Mouse (Mus musculus) layer of hippocampus, adult 9-10 months (tissue): Measurements from ENCODE around the gene Ap3d1.

ENCODE experiments used
- DNase-seq: peaks from one replicate; pipeline ENCODE4 v3.0.0; 2022; ENCODE audit warnings: low spot score

Ap3d1 gene

GRCm38 (mm10) chr10:80757717-80758116, 15.7 kb upstream of the Ap3d1 start:
- peak; percentile 59 for DNase-seq

DNA sequence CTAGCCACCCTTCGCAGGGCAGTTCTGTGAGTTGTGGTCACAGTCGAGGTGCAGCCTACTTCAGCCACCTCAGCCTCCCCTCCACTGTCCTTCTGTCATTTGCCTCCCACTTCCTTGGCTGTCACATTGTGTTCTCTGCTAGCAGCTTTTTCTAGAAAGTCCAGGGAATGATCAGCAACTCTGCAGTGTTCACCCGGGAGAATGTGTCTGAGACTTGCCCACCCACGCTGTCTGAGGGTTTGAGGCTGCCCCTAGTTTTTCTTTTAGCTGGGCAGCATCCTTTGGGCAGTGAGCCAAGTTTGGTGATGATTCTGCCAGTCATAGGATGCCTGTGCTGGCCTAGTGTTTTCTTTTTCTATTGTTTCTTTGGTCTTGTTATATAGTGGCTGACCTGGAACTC, 14.9 kb upstream of the Ap3d1 start:
- no peak for DNase-seq

DNA sequence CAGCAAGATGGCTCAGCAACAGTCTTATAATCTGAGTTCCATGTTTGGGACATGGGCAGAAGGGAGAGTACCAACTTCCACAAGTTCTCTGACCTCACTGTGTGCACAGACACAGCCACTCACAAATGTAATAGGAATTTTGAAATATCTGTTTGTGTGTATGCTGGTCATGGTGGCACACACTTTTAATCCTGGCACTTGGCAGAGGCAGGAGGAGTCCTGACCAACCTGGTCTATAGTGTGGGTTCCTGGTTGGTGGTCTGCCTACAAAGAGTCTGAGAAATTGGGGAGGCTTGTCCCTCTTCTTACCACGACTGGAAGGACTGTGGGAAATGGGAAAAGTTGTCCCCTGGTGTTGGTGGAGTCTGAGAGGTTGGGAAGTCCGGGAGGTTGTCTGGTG, 14.4 kb upstream of the Ap3d1 start:
- no peak for DNase-seq

DNA sequence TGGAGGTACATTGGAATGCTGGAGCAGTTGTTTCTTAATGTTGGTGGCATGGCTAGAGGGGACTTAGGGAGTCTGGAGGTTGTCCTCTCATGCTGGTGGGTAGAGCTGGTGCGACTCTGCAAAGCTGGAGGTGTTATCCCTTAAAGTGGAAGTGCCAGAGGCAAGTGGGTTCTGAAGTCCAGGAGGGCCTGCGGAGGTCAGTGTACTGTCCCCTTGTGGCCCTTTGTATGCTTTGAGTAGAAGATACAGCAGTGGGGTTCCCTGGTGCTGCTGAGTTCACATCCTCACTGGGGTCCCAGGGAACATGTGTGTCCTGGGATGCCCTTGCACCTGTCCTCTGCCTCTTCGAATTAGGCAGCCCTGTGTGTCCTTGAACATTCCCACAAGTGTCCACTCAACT, 14.0 kb upstream of the Ap3d1 start:
- DNase-seq, result no peak

DNA sequence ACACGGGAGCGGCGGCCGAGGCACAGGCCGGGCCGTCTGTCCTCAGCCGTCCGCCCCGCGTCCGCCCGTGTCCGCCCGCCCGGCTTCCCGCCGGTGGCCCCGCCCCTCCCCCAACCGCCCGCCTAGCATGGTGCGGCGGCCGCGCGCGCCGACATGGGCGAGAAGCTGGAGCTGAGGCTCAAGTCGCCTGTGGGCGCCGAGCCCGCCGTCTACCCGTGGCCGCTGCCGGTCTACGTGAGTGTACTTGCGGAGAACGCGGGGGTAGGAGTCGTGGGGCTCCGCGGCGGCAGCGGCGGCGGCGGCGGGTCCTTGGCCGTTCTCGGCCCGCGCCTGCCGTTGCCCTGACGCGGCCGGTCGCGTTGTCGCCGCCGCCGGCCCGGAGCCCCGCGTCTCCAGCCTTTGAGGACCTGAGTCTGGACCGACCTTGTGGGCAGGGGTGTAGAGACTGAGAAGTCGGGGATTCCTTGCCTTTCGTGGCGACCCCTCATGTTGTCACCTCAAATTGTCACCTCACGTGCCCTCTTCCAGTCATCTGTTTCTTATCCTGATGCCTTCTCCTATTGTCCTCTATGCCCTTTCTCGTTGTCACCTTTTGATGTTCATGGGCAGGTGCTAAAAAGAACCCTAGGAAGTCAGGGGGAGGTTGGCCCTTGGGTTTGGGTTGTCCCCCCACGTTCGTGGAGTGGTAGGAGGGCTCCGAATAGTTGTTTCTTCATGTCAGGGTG, 13.4 kb upstream of the Ap3d1 start:
- DNase-seq, result no peak

DNA sequence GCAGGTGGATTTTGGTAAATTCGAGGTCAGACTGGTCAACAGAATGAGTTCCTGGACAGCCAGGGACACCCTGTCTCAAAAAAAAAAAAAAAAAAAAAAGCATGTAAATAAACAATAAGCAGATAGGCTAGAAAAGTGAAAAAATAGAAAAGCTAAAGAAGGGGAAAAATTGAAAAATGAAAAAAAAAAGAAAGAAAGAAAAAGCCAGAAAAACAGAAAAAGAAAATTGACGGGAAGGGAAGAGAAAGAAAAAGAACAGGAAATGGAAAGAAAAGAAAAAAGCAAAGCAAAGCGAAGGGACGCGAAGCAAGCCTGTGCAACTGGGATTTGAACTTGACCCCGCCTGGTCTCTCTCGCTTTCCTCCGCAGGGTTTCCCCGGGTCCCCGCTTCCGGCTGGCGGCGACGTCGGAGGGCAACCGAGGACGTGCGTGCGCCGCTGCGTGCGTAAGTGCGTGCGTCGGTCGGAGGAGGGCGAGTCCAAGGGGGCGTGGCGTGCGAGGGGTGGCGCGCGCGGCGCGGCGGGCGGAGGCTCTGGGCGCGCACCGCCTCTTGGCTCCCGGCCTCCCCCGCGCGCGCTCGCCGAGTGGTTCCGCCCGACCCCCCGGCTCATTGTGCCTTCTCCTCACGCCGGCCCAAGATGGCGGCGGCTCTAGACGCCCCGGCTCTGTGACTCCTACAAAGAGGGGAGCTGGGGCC, 12.7 kb upstream of the Ap3d1 start, which contains the start of gene Dot1l:
TSS of gene Dot1l (plus strand) at position 613 of the 697 bp plus-strand sequence.
- DNase-seq, result peak; percentile 86

DNA sequence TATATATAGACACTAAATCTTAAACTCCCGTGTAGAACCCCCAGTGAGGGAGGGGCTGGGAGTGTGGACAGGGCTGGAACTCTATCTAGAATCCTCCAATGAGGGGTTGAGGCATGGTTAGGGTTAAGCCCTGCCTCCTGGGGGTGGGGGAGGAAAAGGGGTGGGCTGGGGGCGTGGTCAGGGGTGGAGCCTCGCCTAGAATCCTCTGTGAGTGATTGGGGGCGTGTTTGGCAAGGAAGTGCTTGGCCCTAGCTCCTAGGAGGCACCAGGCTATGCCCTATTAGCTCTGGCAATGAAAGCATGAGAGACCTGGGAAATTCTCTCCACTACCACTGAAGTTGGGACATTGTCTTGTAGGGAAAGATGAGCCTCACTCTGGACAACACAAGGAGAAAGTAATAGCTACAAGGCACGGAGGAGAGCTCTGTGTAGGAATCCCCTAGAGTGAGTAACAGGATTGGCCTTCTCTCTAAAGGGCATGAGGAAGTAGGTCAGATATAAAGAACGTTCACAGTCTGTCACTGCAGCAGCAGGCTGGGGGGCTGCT, 10.1 kb upstream of the Ap3d1 start:
- DNase-seq, result no peak

DNA sequence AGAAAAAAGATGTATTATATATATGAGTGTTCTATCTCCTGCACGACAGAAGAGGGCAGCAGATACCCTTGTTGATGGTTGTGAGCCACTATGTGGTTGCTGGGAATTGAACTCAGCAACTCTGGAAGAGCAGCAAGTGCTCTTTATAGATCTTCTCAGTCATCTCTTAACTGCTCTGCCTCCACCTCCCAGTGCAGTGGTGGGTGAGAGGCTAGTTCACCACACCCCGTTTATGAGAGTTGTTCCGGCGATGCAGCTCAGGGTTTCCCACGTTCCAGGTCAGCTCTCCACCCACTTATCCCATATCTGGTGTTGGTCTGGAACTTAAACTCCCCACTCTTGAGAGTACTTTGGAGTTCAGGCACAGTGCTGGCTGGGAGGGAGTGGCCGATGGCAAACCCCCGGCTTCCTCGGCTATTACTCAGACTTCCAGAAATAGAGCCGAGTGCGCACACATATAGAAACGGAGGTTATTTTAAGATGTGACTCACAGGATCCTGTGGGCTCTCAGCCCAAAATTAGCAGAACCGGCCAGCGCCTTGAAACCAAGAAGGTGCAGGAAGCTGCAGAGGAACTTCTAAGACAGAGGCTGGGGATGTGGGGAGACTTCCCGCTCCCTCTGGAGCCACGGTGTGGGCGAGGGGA, 9.2 kb upstream of the Ap3d1 start:
- DNase-seq, result no peak

DNA sequence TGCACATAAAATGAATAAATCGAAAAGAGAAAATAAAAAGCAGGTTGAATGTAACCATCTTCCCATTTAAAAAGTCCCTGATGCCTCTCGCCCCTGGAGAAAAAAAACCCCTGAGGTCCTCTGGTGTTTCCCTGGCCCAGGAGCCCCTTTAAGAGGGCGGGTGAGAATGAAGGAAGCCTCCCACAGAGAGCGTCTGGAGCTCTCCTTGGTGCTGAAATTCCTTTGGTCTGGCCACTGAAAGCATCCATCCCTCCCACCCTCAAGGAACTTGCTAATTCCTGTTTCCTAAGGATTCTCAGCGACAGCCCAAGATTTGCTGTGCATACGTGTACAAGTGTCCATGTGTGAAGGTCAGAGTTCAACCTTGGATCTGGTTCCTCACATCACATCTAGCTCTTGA, 6.5 kb upstream of the Ap3d1 start:
- DNase-seq, result no peak

GRCm38 (mm10) chr10:80747410-80747809, 5.3 kb upstream of the Ap3d1 start:
- peak; percentile 57 for DNase-seq

- no peak for DNase-seq
Measured at GRCm38 (mm10) chr10:80744262-80744661, 2.2 kb upstream of the Ap3d1 start.

DNA sequence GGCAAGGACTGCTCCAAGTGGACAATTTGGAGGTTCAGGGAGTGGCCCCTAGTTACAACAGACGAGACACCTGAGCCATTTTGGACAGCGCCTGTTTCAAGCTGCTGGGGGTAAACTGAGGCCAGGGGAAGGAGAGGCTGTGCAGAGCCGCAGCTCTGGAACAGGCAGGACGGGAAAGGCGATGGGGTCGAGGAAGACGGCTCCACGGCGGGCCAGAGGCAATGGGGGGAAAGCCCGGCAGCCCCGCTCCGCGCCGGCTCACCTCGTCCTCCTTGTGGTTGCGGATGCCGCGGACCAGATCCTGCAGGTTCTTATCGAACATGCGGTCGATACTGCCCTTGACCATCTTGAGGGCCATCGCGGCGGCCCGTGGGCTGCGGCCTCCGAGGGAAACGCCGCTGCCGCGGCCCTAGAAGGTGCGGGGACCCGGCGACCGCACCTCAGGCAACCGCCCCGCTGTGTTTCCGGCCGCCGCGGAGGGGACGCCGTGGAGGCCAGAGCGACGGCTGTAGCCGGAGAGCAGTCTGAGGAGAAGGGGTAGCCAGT, 357 bp downstream of the Ap3d1 start:
- DNase-seq, result no peak

DNA sequence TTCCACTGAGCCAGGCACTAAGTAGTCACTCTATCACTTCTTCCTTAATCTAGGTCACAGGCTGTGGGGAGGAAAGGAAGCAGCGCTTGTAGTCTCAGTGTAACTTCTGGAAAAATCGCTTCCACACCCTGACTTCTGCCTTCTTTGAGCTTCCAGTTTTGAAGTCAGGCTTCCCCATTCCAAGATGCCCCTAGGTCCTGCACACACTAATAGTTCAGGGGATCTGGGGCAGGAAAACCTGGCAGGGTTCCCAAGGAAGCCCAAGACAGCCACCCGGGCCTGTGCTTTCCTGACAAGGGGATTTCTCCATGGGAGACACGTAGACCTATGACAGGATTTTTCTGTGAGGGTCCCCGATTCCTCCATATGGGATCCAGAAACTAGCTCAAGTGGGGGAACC, 918 bp downstream of the Ap3d1 start:
- DNase-seq, result no peak

DNA sequence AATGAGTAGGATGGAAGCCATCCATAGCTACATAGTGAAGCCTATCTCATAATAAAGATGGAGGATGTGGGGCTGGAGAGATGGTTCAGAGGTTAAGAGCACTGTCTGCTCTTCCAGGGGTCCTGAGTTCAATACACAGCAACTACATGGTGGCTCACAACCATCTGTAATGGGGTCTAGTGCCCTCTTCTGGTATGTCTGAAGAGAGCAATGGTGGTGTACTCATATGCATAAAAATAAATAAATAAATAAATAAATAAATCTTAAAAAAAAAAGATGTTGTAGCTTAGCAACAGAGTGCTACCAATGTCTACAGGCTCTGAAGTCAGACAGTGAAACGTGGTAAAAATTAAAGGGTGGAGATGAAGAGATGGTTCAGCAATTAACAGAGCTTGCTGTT, 3.4 kb downstream of the Ap3d1 start:
- DNase-seq, result no peak

- DNase-seq, result no peak
Measured at GRCm38 (mm10) chr10:80736731-80737130, 5.3 kb downstream of the Ap3d1 start.

DNA sequence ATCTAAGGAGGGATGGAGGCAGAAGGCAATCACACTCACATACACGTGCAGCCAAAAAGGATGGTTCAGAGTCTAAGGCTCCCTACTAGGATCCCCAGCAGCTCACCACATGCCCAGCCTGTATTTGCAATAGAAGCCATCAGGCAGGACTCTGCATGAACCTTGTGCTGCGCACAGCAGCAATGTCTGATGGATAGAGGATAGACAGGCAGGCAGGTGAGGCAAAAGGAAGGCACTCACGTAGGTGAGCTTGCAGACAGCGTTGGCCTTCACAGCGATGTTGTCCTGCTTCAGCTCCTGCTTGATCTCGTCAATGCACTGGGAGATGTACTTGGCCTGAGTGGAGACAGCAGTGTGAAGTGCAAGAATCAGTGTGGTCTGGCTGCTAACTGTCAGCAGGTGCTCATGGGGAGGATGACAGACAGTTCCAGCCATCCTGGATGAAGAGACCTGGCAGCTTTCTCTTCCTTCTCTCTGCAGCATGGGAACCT, 9.4 kb downstream of the Ap3d1 start:
- no peak for DNase-seq

- DNase-seq, result no peak
Measured at GRCm38 (mm10) chr10:80727369-80728127, 14.5 kb downstream of the Ap3d1 start.

GRCm38 (mm10) chr10:80717281-80717680, 24.8 kb downstream of the Ap3d1 start:
- DNase-seq, result no peak

DNA sequence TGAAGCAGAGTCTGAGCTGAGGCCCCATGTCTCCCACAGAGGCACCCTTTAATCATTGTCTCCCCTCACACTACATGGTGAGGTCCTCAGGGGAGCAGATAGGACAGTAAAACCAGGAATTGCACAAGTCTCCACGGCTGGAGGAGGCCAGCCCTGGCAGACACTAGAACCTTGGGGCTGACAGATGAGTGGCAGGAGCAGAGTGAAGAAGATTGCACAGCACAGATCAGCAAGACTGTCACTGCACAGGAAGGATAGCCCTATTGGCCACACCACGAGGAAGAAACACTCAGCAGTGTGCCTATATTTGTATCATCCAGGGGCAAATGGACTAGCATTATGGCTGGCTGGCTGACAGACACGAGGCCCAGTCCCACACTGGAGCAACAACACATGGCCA, 31.2 kb downstream of the Ap3d1 start:
- DNase-seq, result no peak

DNA sequence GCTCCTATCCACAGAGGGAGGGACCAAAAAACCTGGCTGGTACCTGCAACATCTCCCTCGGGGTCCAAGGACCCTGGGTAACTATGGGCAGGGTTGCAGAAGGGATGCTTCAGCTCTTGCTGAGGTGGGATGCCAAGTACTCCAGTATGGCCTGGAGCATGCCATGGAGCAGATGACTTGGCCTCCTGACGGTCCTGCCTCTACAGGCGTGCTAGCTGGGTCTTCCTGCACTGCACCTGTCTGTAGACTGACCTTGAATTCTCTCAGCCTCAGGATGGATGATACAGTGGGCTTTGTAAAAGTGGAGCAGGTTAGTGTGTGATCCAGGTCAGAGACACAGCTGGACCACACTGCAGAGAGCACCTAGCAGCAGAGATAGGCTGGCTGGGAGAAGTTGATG, 36.6 kb downstream of the Ap3d1 start:
- no peak for DNase-seq

GRCm38 (mm10) chr10:80705033-80705432, 37.0 kb downstream of the Ap3d1 start:
- no peak for DNase-seq

GRCm38 (mm10) chr10:80704418-80704817, 37.6 kb downstream of the Ap3d1 start:
- no peak for DNase-seq
